Comparison of ENCODE assay signal across 14 mouse cellular contexts in the genomic region with DNA sequence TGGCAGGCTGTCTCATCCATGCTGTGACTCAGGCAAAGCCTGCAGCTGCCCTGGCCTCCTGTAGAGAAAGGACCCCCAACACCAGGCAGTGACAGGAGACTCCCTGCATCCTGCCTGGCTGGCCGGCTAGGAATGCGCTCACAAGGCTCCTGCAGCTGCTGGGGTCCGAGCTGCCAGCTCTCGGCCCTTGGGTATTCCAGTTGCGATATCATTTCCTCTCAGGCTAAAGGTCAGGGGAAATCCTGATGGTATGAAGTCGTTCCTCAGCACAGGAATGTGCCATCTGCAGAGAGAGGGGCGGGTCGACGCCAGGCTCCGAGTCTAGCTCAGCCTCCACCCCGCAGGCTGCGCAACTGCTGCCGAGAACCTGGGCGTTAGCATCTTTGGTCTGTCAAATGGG. TPM values are rescaled to one million over a fixed set of nuclear protein-coding genes. Genes with fewer than 3 reads are reported as not detected.
DNase-seq lines count a peak whose midpoint lies in the region; ATAC-seq lines count a peak whose summit lies in the region.
"Had no signal": no experiment of that assay in that cellular context is flagged by ENCODE, and none has a peak within 500 bp of the region (broad histone marks: within the 10 kb centered on the region; RNA-seq: fewer than 3 reads in every experiment).

No protein-coding gene starts in this region.

- intact Hi-C loops in heart, postnatal 10 days (cut with DNase I), result loop anchor here (5.0 kb wide), 1 partner anchor 42 kb away; no protein-coding TSS in a partner anchor

- no peaks in the 10 kb centered on the region for H3K36me3 ChIP-seq in midbrain, embryonic 11.5 days (ENCODE audit: control insufficient read depth, insufficient read depth, low read length)
- H3K36me3 ChIP-seq in midbrain, embryonic 15.5 days (replicated peaks), result no peaks in the 10 kb centered on the region
- H3K36me3 ChIP-seq: hindbrain, embryonic 15.5 days; stomach, embryonic 15.5 days had no signal

- WGBS in midbrain, embryonic 11.5 days, result 52% methylated on average over 14 of the region's 14 CpGs
- WGBS in midbrain, embryonic 15.5 days, result 53% methylated on average over 14 of the region's 14 CpGs

- H3K4me2 ChIP-seq in midbrain, embryonic 11.5 days, result no peak overlapping the region
- H3K4me2 ChIP-seq in midbrain, embryonic 15.5 days, result no peak overlapping the region
- H3K4me2 ChIP-seq: hindbrain, embryonic 15.5 days; stomach, embryonic 15.5 days had no signal

- no peak for ATAC-seq in midbrain, embryonic 11.5 days (ENCODE audit: low FRiP score)
- ATAC-seq in midbrain, embryonic 15.5 days (replicated peaks), result no peak
- ATAC-seq: activated CD4-positive, CD25-positive, alpha-beta regulatory T cell, adult 4 months; forebrain, embryonic 16.5 days had no signal

- H3K9ac ChIP-seq in midbrain, embryonic 11.5 days (ENCODE audit: low read length), result no peak overlapping the region
- H3K9ac ChIP-seq in midbrain, embryonic 15.5 days, result no peak overlapping the region
- H3K9ac ChIP-seq: hindbrain, embryonic 15.5 days; stomach, embryonic 15.5 days had no signal

- DNase-seq in midbrain, embryonic 11.5 days (ENCODE audit: low spot score, missing footprints), result peak; percentile 81
- peak; percentile 52 for DNase-seq in gastrocnemius, adult 18-20 months (ENCODE audit: low spot score)
- peak; percentile 78 to 81 for DNase-seq in heart, postnatal 10 days
- peak; percentile 50 for DNase-seq in skeletal muscle tissue, adult 2 months (ENCODE audit: low read depth, low spot score)
- no peak for DNase-seq in Muller cell, postnatal 12 days (ENCODE audit: inconsistent ontology term)
- no peak for DNase-seq in spleen, postnatal 14 days (ENCODE audit: low spot score in 2 of 2)
- DNase-seq in thymus, postnatal 25 days, result no peak
- DNase-seq: kidney, postnatal 25 days had no signal

- peaks cover 2% of the 10 kb centered on the region; the same call in 1 of the 2 replicates for H3K9me3 ChIP-seq in midbrain, embryonic 11.5 days (ENCODE audit: control insufficient read depth, low read length)
- H3K9me3 ChIP-seq in midbrain, embryonic 15.5 days, result no peaks in the 10 kb centered on the region
- H3K9me3 ChIP-seq: hindbrain, embryonic 15.5 days; stomach, embryonic 15.5 days had no signal

- peaks cover 3% of the 10 kb centered on the region; the same call in 1 of the 2 replicates for H3K27me3 ChIP-seq in midbrain, embryonic 11.5 days (ENCODE audit: control insufficient read depth, insufficient read depth, low read length)
- no peaks in the 10 kb centered on the region for H3K27me3 ChIP-seq in midbrain, embryonic 15.5 days (replicated peaks)

- H3K4me3 ChIP-seq in midbrain, embryonic 11.5 days (ENCODE audit: low read depth, low read length), result no peak overlapping the region
- H3K4me3 ChIP-seq in midbrain, embryonic 15.5 days, result no peak overlapping the region
- H3K4me3 ChIP-seq: hindbrain, embryonic 15.5 days; stomach, embryonic 15.5 days had no signal

- H3K4me1 ChIP-seq in midbrain, embryonic 11.5 days (ENCODE audit: control insufficient read depth, insufficient read depth, low read length), result peaks cover 7% of the 10 kb centered on the region
- peaks cover 12% of the 10 kb centered on the region for H3K4me1 ChIP-seq in midbrain, embryonic 15.5 days
- H3K4me1 ChIP-seq: stomach, embryonic 15.5 days had no signal

- H3K27ac ChIP-seq in midbrain, embryonic 11.5 days (ENCODE audit: low read depth, low read length), result no peak overlapping the region
- H3K27ac ChIP-seq in midbrain, embryonic 15.5 days, result no peak overlapping the region
- H3K27ac ChIP-seq: hindbrain, embryonic 15.5 days; stomach, embryonic 15.5 days had no signal

RNA-seq across cellular contexts. Expression of a gene that starts 46.2 kb away (rescaled TPM):
- polyA plus RNA-seq in midbrain, embryonic 11.5 days (2014; fragmentation: Nextera tagmentation; extraction: Ambion mirVana), result 0.61 and 0.71 TPM in 2 replicates
- 1.3 and 1.6 TPM in 2 replicates for polyA plus RNA-seq in midbrain, embryonic 15.5 days (2015; fragmentation: Nextera tagmentation; extraction: Ambion mirVana)
- total RNA-seq in gastrocnemius, adult 18-20 months (2021), result under 1 TPM; 0.07 TPM
- 1 to 10 TPM; 1.3 to 2.4 TPM for total RNA-seq in heart, postnatal 10 days (2021)
- polyA plus RNA-seq: activated CD4-positive, CD25-positive, alpha-beta regulatory T cell, adult 4 months; lung, embryonic 16.5 days had no signal

Comparison
In these comparisons a context has a peak if more than half of its experiments do, and no peak if none do; other contexts are left out.
1. DNase-seq: peak in midbrain, embryonic 11.5 days (single experiment), gastrocnemius, adult 18-20 months (single experiment), heart, postnatal 10 days (2 of 2) and skeletal muscle tissue, adult 2 months (single experiment); none in Muller cell, postnatal 12 days (single experiment), spleen, postnatal 14 days (0 of 2) and thymus, postnatal 25 days (single experiment).